Mouse (Mus musculus): ENCODE results near the gene Gramd4. TPM values are rescaled to one million over a fixed set of nuclear protein-coding genes. Genes with fewer than 3 reads are reported as not detected.

The Gramd4 gene
- total and polyA plus RNA-seq, 2 experiments from 2014 or later = 22.5 to 47.6 TPM

- H3K9ac ChIP-seq (replicated peaks; ENCODE audit: low read length, poor library complexity, severe bottlenecking) = no peak overlapping the region
- H3K4me1 ChIP-seq (ENCODE audit: insufficient read depth, low read length) = 0 out of 2 replicates have a peak, but pooled peaks cover 2% of the 10 kb centered on the region
- H3K4me2 ChIP-seq (ENCODE audit: low read depth, low read length, poor library complexity, severe bottlenecking) = no peak overlapping the region
- no peak for DNase-seq (ENCODE audit: low spot score)
- no peaks in the 10 kb centered on the region for H3K36me3 ChIP-seq (ENCODE audit: insufficient read depth, low read length)
- H3K9me3 ChIP-seq (ENCODE audit: low read length) = no peaks in the 10 kb centered on the region
- H3K27me3 ChIP-seq (ENCODE audit: insufficient read depth, low read length) = no peaks in the 10 kb centered on the region
- H3K4me3 ChIP-seq (ENCODE audit: low read depth, low read length) = no peak overlapping the region
- H3K27ac ChIP-seq (ENCODE audit: low read depth, low read length) = no peak overlapping the region
- no peak for ATAC-seq (ENCODE audit: low FRiP score)
- no peak for TF ChIP-seq CTCF (IDR thresholded peaks at IDR 0.05)
- 93% methylated on average over 2 of the region's 2 CpGs for WGBS
These were observed 18.5 kb downstream of the Gramd4 start for GRCm38 (mm10) chr15:86076048-86076315.

- 90% methylated on average over 8 of the region's 8 CpGs for WGBS
- no peaks in the 10 kb centered on the region for H3K9me3 ChIP-seq (ENCODE audit: low read length)
- no peak overlapping the region for H3K27ac ChIP-seq (ENCODE audit: low read depth, low read length)
- H3K36me3 ChIP-seq (ENCODE audit: insufficient read depth, low read length) = no peaks in the 10 kb centered on the region
- DNase-seq (ENCODE audit: low spot score) = no peak
- H3K4me2 ChIP-seq (ENCODE audit: low read depth, low read length, poor library complexity, severe bottlenecking) = no peak overlapping the region
- H3K27me3 ChIP-seq (ENCODE audit: insufficient read depth, low read length) = no peaks in the 10 kb centered on the region
- H3K9ac ChIP-seq (replicated peaks; ENCODE audit: low read length, poor library complexity, severe bottlenecking) = no peak overlapping the region
- ATAC-seq (ENCODE audit: low FRiP score) = no peak
- H3K4me3 ChIP-seq (ENCODE audit: low read depth, low read length) = no peak overlapping the region
- H3K4me1 ChIP-seq (ENCODE audit: insufficient read depth, low read length) = 0 out of 2 replicates have a peak, but pooled peaks cover 2% of the 10 kb centered on the region
- no peak for TF ChIP-seq CTCF (IDR thresholded peaks at IDR 0.05)
These were observed 18.9 kb downstream of the Gramd4 start for GRCm38 (mm10) chr15:86076378-86076777.

DNA sequence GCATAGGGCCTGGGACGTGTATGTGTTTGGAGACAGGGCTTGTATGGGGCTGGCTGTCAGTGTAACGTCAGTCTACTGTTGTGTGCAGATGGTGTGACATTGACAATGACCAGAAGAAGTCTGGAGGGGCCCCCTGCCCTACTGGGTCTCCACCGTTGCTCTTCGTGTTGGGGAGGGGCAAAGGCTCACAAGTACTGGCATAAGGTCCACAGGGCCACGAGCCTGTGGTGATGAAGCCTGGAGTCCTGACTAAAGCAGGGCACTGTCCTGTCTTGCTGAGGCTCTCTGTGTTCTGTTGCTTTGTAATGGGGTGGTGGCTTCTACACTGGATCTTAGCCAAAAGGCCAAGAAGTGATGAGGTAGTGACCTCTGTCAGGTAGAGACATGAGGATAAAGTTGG lies 20.4 kb downstream of the Gramd4 start:
- H3K27ac ChIP-seq (ENCODE audit: low read depth, low read length) = no peak overlapping the region
- H3K9ac ChIP-seq (replicated peaks; ENCODE audit: low read length, poor library complexity, severe bottlenecking) = no peak overlapping the region
- DNase-seq (ENCODE audit: low spot score) (no peak), ATAC-seq (ENCODE audit: low FRiP score) (no peak)
- no peaks in the 10 kb centered on the region for H3K9me3 ChIP-seq (ENCODE audit: low read length)
- TF ChIP-seq CTCF (IDR thresholded peaks at IDR 0.05) = no peak
- H3K27me3 ChIP-seq (ENCODE audit: insufficient read depth, low read length) = no peaks in the 10 kb centered on the region
- WGBS = 71% methylated on average over 5 of the region's 5 CpGs
- H3K4me2 ChIP-seq (ENCODE audit: low read depth, low read length, poor library complexity, severe bottlenecking) = no peak overlapping the region
- H3K4me1 ChIP-seq (ENCODE audit: insufficient read depth, low read length) = peaks cover 8% of the 10 kb centered on the region; the same call in 1 of the 2 replicates
- no peak overlapping the region for H3K4me3 ChIP-seq (ENCODE audit: low read depth, low read length)
- no peaks in the 10 kb centered on the region for H3K36me3 ChIP-seq (ENCODE audit: insufficient read depth, low read length)

DNA sequence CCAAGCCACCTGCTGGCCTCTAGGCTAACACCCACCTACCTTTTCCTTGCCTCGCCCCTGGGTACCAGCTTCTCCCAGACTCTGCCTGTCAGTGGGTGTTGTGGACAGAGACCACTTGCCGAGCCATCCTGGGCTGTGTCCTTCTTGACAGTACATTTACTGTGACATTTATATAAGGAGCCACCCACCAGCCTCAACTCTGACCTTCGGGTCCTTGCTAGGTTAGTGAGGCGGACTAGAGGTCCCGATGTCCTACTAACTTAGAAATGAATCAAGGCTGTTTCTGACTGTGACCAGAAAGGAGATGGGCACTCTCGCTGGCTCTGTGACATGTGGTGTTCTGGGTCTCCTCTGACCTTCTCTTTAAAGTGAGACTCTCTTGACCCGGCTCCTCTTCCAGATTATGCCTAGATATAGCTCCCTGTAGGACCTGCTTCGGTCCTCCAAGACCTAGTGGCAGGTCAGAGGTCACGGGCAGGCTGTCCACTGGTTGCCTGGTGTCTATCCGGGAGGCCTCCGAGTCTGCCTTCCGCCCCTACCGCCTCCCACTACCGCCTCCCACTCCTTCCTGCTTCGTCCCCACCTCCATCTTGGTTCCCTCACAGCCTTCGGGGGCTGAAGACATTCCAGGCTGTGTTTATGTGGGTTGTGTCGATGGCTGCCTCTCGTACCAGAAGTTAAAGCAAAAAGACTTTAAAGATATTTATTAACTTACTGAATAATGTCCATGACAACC lies 21.2 kb downstream of the Gramd4 start:
- peaks cover 10% of the 10 kb centered on the region for H3K4me1 ChIP-seq (ENCODE audit: insufficient read depth, low read length)
- H3K4me2 ChIP-seq (ENCODE audit: low read depth, low read length, poor library complexity, severe bottlenecking) = no peak overlapping the region
- H3K9me3 ChIP-seq (ENCODE audit: low read length) = no peaks in the 10 kb centered on the region
- H3K36me3 ChIP-seq (ENCODE audit: insufficient read depth, low read length) = no peaks in the 10 kb centered on the region
- ATAC-seq (ENCODE audit: low FRiP score) (no peak), DNase-seq (ENCODE audit: low spot score) (no peak)
- 77% methylated on average over 18 of the region's 18 CpGs for WGBS
- no peak overlapping the region for H3K27ac ChIP-seq (ENCODE audit: low read depth, low read length)
- H3K4me3 ChIP-seq (ENCODE audit: low read depth, low read length) = no peak overlapping the region
- no peak overlapping the region for H3K9ac ChIP-seq (replicated peaks; ENCODE audit: low read length, poor library complexity, severe bottlenecking)
- TF ChIP-seq CTCF (IDR thresholded peaks at IDR 0.05) = no peak
- no peaks in the 10 kb centered on the region for H3K27me3 ChIP-seq (ENCODE audit: insufficient read depth, low read length)

GRCm38 (mm10) chr15:86079467-86079866 lies 22.0 kb downstream of the Gramd4 start:
- 75% methylated on average over 5 of the region's 5 CpGs for WGBS
- H3K4me2 ChIP-seq (ENCODE audit: low read depth, low read length, poor library complexity, severe bottlenecking) = no peak overlapping the region
- no peaks in the 10 kb centered on the region for H3K27me3 ChIP-seq (ENCODE audit: insufficient read depth, low read length)
- peaks cover 12% of the 10 kb centered on the region for H3K4me1 ChIP-seq (ENCODE audit: insufficient read depth, low read length)
- H3K9ac ChIP-seq (replicated peaks; ENCODE audit: low read length, poor library complexity, severe bottlenecking) = no peak overlapping the region
- no peak for TF ChIP-seq CTCF (IDR thresholded peaks at IDR 0.05)
- H3K27ac ChIP-seq (ENCODE audit: low read depth, low read length) = no peak overlapping the region
- H3K4me3 ChIP-seq (ENCODE audit: low read depth, low read length) = no peak overlapping the region
- no peak for DNase-seq (ENCODE audit: low spot score)
- H3K36me3 ChIP-seq (ENCODE audit: insufficient read depth, low read length) = no peaks in the 10 kb centered on the region
- ATAC-seq (ENCODE audit: low FRiP score) = no peak
- no peaks in the 10 kb centered on the region for H3K9me3 ChIP-seq (ENCODE audit: low read length)

DNA sequence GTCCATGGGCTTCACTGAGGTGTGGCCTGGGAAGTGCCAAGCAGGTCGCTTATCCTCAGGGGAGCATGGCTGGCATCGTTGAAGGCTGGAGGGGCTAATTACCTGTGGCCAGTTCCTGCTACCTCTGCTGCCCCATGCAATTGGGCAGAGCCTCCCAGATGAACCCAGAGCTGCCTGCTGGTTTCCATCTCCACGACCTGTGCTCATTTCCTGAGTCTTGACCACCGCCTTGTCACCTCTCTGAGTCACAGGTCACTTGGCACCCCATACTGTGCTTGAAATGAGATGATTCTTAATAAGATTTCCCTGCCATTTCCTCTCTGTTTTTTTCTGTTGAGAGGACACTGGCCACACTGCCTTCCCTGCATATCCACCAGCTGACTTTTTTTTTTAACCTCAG lies 22.4 kb downstream of the Gramd4 start:
- H3K27me3 ChIP-seq (ENCODE audit: insufficient read depth, low read length) = no peaks in the 10 kb centered on the region
- H3K36me3 ChIP-seq (ENCODE audit: insufficient read depth, low read length) = no peaks in the 10 kb centered on the region
- H3K4me1 ChIP-seq (ENCODE audit: insufficient read depth, low read length) = peaks cover 14% of the 10 kb centered on the region
- no peaks in the 10 kb centered on the region for H3K9me3 ChIP-seq (ENCODE audit: low read length)
- H3K4me2 ChIP-seq (ENCODE audit: low read depth, low read length, poor library complexity, severe bottlenecking) = no peak overlapping the region
- ATAC-seq (ENCODE audit: low FRiP score) = no peak
- no peak overlapping the region for H3K9ac ChIP-seq (replicated peaks; ENCODE audit: low read length, poor library complexity, severe bottlenecking)
- H3K4me3 ChIP-seq (ENCODE audit: low read depth, low read length) = no peak overlapping the region
- WGBS = 70% methylated on average over 4 of the region's 4 CpGs
- DNase-seq (ENCODE audit: low spot score) = no peak
- H3K27ac ChIP-seq (ENCODE audit: low read depth, low read length) = no peak overlapping the region
- no peak for TF ChIP-seq CTCF (IDR thresholded peaks at IDR 0.05)

Measured in midbrain, postnatal 0 days (tissue).